Comparison of ENCODE assay signal across 8 mouse cellular contexts in the genomic region with DNA sequence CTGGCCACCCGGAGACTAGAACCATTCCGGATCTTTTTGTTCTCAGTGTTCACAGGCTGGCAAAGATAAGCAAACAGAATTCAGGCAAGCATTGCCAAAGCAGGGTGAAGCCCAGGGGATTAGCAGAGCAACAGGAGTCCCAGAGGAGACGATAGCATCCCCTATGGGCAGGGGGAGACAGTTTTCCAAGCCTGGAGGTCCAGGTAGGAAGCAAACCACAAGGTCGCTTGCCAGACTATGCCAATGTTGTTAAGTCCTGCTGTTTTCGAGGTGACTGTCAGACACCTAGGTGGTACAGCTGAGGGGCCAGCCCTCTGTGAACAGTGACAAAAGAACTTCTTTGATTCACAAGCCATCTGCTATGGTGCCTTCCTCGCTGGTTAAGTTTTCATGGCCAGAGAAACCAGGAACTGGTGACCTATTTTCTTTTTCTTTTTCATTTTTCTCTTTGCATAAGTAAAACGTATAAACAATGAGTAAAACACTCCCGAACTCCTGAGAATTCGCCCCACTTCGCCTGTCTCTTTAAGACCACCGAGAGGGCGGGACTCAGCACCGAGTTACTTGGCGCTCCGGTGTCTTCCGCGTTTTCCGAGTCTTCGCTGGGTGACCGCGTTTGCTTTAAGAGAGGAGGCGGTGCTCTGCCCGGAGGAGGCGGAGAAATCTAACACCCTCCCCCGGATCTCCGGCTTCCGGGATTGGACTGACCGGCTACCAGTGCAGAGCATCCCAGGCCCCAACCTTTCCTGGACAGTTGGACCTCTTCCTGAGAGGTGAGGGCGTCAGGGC. TPM values are rescaled to one million over a fixed set of nuclear protein-coding genes. Genes with fewer than 3 reads are reported as not detected.
DNase-seq lines count a peak whose midpoint lies in the region; ATAC-seq and TF ChIP-seq lines count a peak whose summit lies in the region.

Gene Yipf1 (plus strand): TSS at position 674 of the 789 bp plus-strand sequence.

- no peaks in the 10 kb centered on the region for H3K4me1 ChIP-seq in bone marrow, adult 2 months (ENCODE audit: control insufficient read depth, insufficient read depth, low read length)
- H3K4me1 ChIP-seq in embryonic facial prominence, embryonic 15.5 days: peaks cover 16% of the 10 kb centered on the region
- peaks cover 4% of the 10 kb centered on the region; the same call in 1 of the 2 replicates for H3K4me1 ChIP-seq in kidney, embryonic 14.5 days (ENCODE audit: control insufficient read depth, insufficient read depth, low read length)
- H3K4me1 ChIP-seq in limb, embryonic 15.5 days: peaks cover 16% of the 10 kb centered on the region

- H3K36me3 ChIP-seq in embryonic facial prominence, embryonic 15.5 days: peaks cover 23% of the 10 kb centered on the region
- peaks cover 3% of the 10 kb centered on the region; the same call in 1 of the 2 replicates for H3K36me3 ChIP-seq in kidney, embryonic 14.5 days (ENCODE audit: control insufficient read depth, insufficient read depth, low read length)
- H3K36me3 ChIP-seq in limb, embryonic 15.5 days: peaks cover 23% of the 10 kb centered on the region

- no peaks in the 10 kb centered on the region for H3K9me3 ChIP-seq in embryonic facial prominence, embryonic 15.5 days (replicated peaks)
- H3K9me3 ChIP-seq in kidney, embryonic 14.5 days (ENCODE audit: control insufficient read depth, low read length): no peaks in the 10 kb centered on the region
- H3K9me3 ChIP-seq in limb, embryonic 15.5 days: no peaks in the 10 kb centered on the region

- no peaks in the 10 kb centered on the region for H3K27me3 ChIP-seq in embryonic facial prominence, embryonic 15.5 days
- no peaks in the 10 kb centered on the region for H3K27me3 ChIP-seq in kidney, embryonic 14.5 days (ENCODE audit: control insufficient read depth, insufficient read depth, low read length)
- H3K27me3 ChIP-seq in limb, embryonic 15.5 days: no peaks in the 10 kb centered on the region

- no peak for TF ChIP-seq CTCF in bone marrow, adult 2 months (IDR thresholded peaks at IDR 0.05; ENCODE audit: control insufficient read depth, insufficient read depth, low read length)

- peak; percentile 87 for DNase-seq in 416B (ENCODE audit: low read depth)
- peak; percentile 94 to 95 for DNase-seq in heart, adult 9 months (ENCODE audit: low spot score in 2 of 2)
- peak; percentile 74 to 84 for DNase-seq in monocyte, adult 2 months (ENCODE audit: low read depth in 1 of 2, low spot score in 2 of 2)
- peak; percentile 90 to 92 for DNase-seq in spleen, postnatal 36 days (ENCODE audit: low spot score in 2 of 2)

- peak; percentile 92 for ATAC-seq in embryonic facial prominence, embryonic 15.5 days (ENCODE audit: insufficient number of reproducible peaks, low FRiP score, low TSS enrichment, low read depth)
- peak; percentile 92 for ATAC-seq in kidney, embryonic 14.5 days (ENCODE audit: low FRiP score, low TSS enrichment)
- ATAC-seq in limb, embryonic 15.5 days (ENCODE audit: insufficient number of reproducible peaks, low FRiP score, low TSS enrichment, low read depth): peak; percentile 85

- H3K4me2 ChIP-seq in embryonic facial prominence, embryonic 15.5 days (replicated peaks): peak within 1 kb of the TSS; percentile 70
- peak within 1 kb of the TSS; percentile 87 for H3K4me2 ChIP-seq in kidney, embryonic 14.5 days (replicated peaks; ENCODE audit: low read depth, low read length)
- peak within 1 kb of the TSS; percentile 79 for H3K4me2 ChIP-seq in limb, embryonic 15.5 days

- peak within 1 kb of the TSS; percentile 79 for H3K4me3 ChIP-seq in bone marrow, adult 2 months (replicated peaks; ENCODE audit: control insufficient read depth, low read depth, low read length)
- peak within 1 kb of the TSS; percentile 64 for H3K4me3 ChIP-seq in embryonic facial prominence, embryonic 15.5 days (replicated peaks)
- H3K4me3 ChIP-seq in kidney, embryonic 14.5 days (ENCODE audit: low read length): peak within 1 kb of the TSS; percentile 74
- H3K4me3 ChIP-seq in limb, embryonic 15.5 days: peak within 1 kb of the TSS; percentile 73

- WGBS in bone marrow, adult 2 months: 2% methylated on average over 29 of the region's 29 CpGs
- under 1% methylated on average over 29 of the region's 29 CpGs for WGBS in embryonic facial prominence, embryonic 15.5 days
- WGBS in kidney, embryonic 14.5 days: 2% methylated on average over 29 of the region's 29 CpGs
- WGBS in limb, embryonic 15.5 days: 1% methylated on average over 29 of the region's 29 CpGs

- no peak within 1 kb of the TSS for H3K27ac ChIP-seq in bone marrow, adult 2 months (ENCODE audit: control insufficient read depth, insufficient read depth, low read depth, low read length, poor library complexity)
- H3K27ac ChIP-seq in embryonic facial prominence, embryonic 15.5 days (replicated peaks): peak within 1 kb of the TSS; percentile 66
- H3K27ac ChIP-seq in kidney, embryonic 14.5 days (ENCODE audit: low read depth, low read length): no peak within 1 kb of the TSS; the same call in 1 of the 2 replicates
- peak within 1 kb of the TSS; percentile 59 for H3K27ac ChIP-seq in limb, embryonic 15.5 days

- TF ChIP-seq POLR2A in bone marrow, adult 2 months (IDR thresholded peaks at IDR 0.05; ENCODE audit: borderline replicate concordance, control insufficient read depth, low read depth, low read length): peak; percentile 45; the same call in 1 of the 2 replicates

- H3K9ac ChIP-seq in embryonic facial prominence, embryonic 15.5 days: peak within 1 kb of the TSS; percentile 35
- H3K9ac ChIP-seq in kidney, embryonic 14.5 days (ENCODE audit: low read depth, low read length): peak within 1 kb of the TSS; percentile 67
- H3K9ac ChIP-seq in limb, embryonic 15.5 days: peak within 1 kb of the TSS; percentile 46

RNA-seq across cellular contexts. Expression of gene Yipf1, which starts in this region (rescaled TPM):
- 24.4 and 55.6 TPM in 2 replicates for polyA plus RNA-seq in bone marrow, adult 2 months (2011; ENCODE audit: insufficient read depth, insufficient read length, low replicate concordance, missing spikeins)
- polyA plus RNA-seq in embryonic facial prominence, embryonic 15.5 days (2015; fragmentation: Nextera tagmentation; extraction: Ambion mirVana): 57.3 TPM in 2 replicates
- 44.6 and 51.4 TPM in 2 replicates for polyA plus RNA-seq in kidney, embryonic 14.5 days (2014; fragmentation: Nextera tagmentation; extraction: Ambion mirVana)
- 55.6 and 57.7 TPM in 2 replicates for polyA plus RNA-seq in limb, embryonic 15.5 days (2015; fragmentation: Nextera tagmentation; extraction: Ambion mirVana)

Comparison
In these comparisons a context has a peak if more than half of its experiments do, and no peak if none do; other contexts are left out.
1. H3K27ac ChIP-seq: peak in embryonic facial prominence, embryonic 15.5 days (single experiment) and limb, embryonic 15.5 days (single experiment); none in bone marrow, adult 2 months (single experiment) and kidney, embryonic 14.5 days (single experiment).
2. Peak in every context shown above with its lines, with median percentiles within 50 percentile points of each other: DNase-seq, H3K4me3 ChIP-seq, ATAC-seq, H3K4me2 ChIP-seq and H3K9ac ChIP-seq.